Mouse (Mus musculus) midbrain, embryonic 16.5 days (tissue): ENCODE data around the gene Tctex1d2. TPM values are rescaled to one million over a fixed set of nuclear protein-coding genes. Genes with fewer than 3 reads are reported as not detected.

Experiments used
- ATAC-seq: fragments of 200-750 bp; cut with Nextera tagmentation; 2 replicates; pipeline ENCODE4 v1.8.0; 2017; ENCODE audit warnings: moderate TSS enrichment
- H3K27ac ChIP-seq: fragments of 300-500 bp; sonication (generic); 2 replicates; pipeline ENCODE4 v1.5.1; 2014; ENCODE audit warnings: mild to moderate bottlenecking, low read length, mixed read lengths
- H3K27me3 ChIP-seq: fragments of 300-500 bp; sonication (generic); 2 replicates; pipeline ENCODE4 v1.6.1; 2014; ENCODE audit warnings: low read depth, low read length, mixed read lengths; ENCODE audit not compliant: control insufficient read depth, insufficient read depth
- H3K36me3 ChIP-seq: fragments of 300-500 bp; sonication (generic); 2 replicates; pipeline ENCODE4 v1.6.1; 2014; ENCODE audit warnings: mild to moderate bottlenecking, low read length, moderate library complexity, mixed read lengths; ENCODE audit not compliant: control insufficient read depth, insufficient read depth
- H3K4me1 ChIP-seq: fragments of 300-500 bp; sonication (generic); 2 replicates; pipeline ENCODE4 v1.6.1; 2014; ENCODE audit warnings: mild to moderate bottlenecking, low read length, mixed read lengths; ENCODE audit not compliant: control insufficient read depth, insufficient read depth
- H3K4me2 ChIP-seq: fragments of 300-500 bp; sonication (generic); 2 replicates; pipeline ENCODE4 v1.6.1; 2014; ENCODE audit warnings: mild to moderate bottlenecking, low read length, mixed read lengths
- H3K4me3 ChIP-seq: fragments of 300-500 bp; sonication (generic); 2 replicates; pipeline ENCODE4 v1.5.1; 2014; ENCODE audit warnings: low read depth, mild to moderate bottlenecking, low read length, moderate library complexity, mixed read lengths
- H3K9ac ChIP-seq: fragments of 300-500 bp; sonication (generic); 2 replicates; pipeline ENCODE4 v1.6.1; 2014; ENCODE audit warnings: low read depth, low read length, mixed read lengths
- H3K9me3 ChIP-seq: fragments of 300-500 bp; sonication (generic); replicated peaks from 2 replicates; pipeline ENCODE4 v1.6.1; 2014; ENCODE audit warnings: mild to moderate bottlenecking, low read length, mixed read lengths; ENCODE audit not compliant: control insufficient read depth, poor library complexity, severe bottlenecking
- WGBS: fragments of 180-500 bp; shearing (Covaris S2); extraction: QIAGEN DNeasy Blood & Tissue Kit; methylation state at CpG from one replicate; pipeline ENCODE4 v1.1.7; 2014; 5-methylcytosine and 5-hydroxymethylcytosine counted together
- polyA plus RNA-seq: library from polyadenylated mRNA; unstranded; fragments of >200 nt; fragmentation: Nextera tagmentation; extraction: Ambion mirVana; gene quantifications from 2 replicates; pipeline ENCODE4 v1.2.1, GENCODE M21; 2015

The Tctex1d2 gene
- polyA plus RNA-seq, 1 experiment from 2014 or later: 40.3 TPM

GRCm38 (mm10) chr16:32456086-32456485 lies 36.6 kb downstream of the Tctex1d2 start:
- Histone ChIP-seq H3K27me3 (no peaks in the 10 kb centered on the region), H3K36me3 (peaks cover 21% of the 10 kb centered on the region), H3K4me3 (no peak overlapping the region), H3K4me1 (no peaks in the 10 kb centered on the region), H3K4me2 (no peak overlapping the region), H3K9me3 (no peaks in the 10 kb centered on the region), H3K27ac (no peak overlapping the region), H3K9ac (no peak overlapping the region)
- ATAC-seq: no peak

- Histone ChIP-seq H3K9me3 (no peaks in the 10 kb centered on the region), H3K4me3 (no peak overlapping the region), H3K27me3 (no peaks in the 10 kb centered on the region), H3K36me3 (peaks cover 18% of the 10 kb centered on the region), H3K9ac (no peak overlapping the region), H3K27ac (no peak overlapping the region), H3K4me2 (no peak overlapping the region), H3K4me1 (no peaks in the 10 kb centered on the region)
- 98% methylated on average over 1 of the region's 1 CpGs for WGBS
- no peak for ATAC-seq
Measured at GRCm38 (mm10) chr16:32456761-32457160, 37.3 kb downstream of the Tctex1d2 start.

- WGBS: 67% methylated on average over 10 of the region's 10 CpGs
- ATAC-seq: no peak
- H3K27ac ChIP-seq: no peak overlapping the region
- no peak overlapping the region for H3K9ac ChIP-seq
- H3K9me3 ChIP-seq: no peaks in the 10 kb centered on the region
- no peak overlapping the region for H3K4me3 ChIP-seq
- H3K4me1 ChIP-seq: no peaks in the 10 kb centered on the region
- H3K4me2 ChIP-seq: no peak overlapping the region
- H3K27me3 ChIP-seq: no peaks in the 10 kb centered on the region
- H3K36me3 ChIP-seq: peaks cover 13% of the 10 kb centered on the region
Measured at GRCm38 (mm10) chr16:32457589-32458386, 38.3 kb downstream of the Tctex1d2 start.

- Histone ChIP-seq H3K4me1 (no peaks in the 10 kb centered on the region), H3K9me3 (no peaks in the 10 kb centered on the region), H3K27ac (no peak overlapping the region), H3K36me3 (peaks cover 25% of the 10 kb centered on the region), H3K9ac (no peak overlapping the region), H3K4me2 (no peak overlapping the region), H3K27me3 (no peaks in the 10 kb centered on the region), H3K4me3 (no peak overlapping the region)
- no peak for ATAC-seq
- 53% methylated on average over 4 of the region's 4 CpGs for WGBS
Measured at GRCm38 (mm10) chr16:32460518-32460917, 41.0 kb downstream of the Tctex1d2 start.

GRCm38 (mm10) chr16:32461713-32462112 lies 42.2 kb downstream of the Tctex1d2 start:
- H3K27ac ChIP-seq: no peak overlapping the region
- H3K4me3 ChIP-seq: no peak overlapping the region
- ATAC-seq: no peak
- no peak overlapping the region for H3K9ac ChIP-seq
- H3K27me3 ChIP-seq: no peaks in the 10 kb centered on the region
- H3K4me1 ChIP-seq: no peaks in the 10 kb centered on the region
- peaks cover 23% of the 10 kb centered on the region for H3K36me3 ChIP-seq
- H3K4me2 ChIP-seq: no peak overlapping the region
- H3K9me3 ChIP-seq: no peaks in the 10 kb centered on the region
- 96% methylated on average over 5 of the region's 5 CpGs for WGBS

- 94% methylated on average over 16 of the region's 16 CpGs for WGBS
- Histone ChIP-seq H3K27ac (no peak overlapping the region), H3K27me3 (no peaks in the 10 kb centered on the region), H3K9me3 (no peaks in the 10 kb centered on the region), H3K4me1 (no peaks in the 10 kb centered on the region), H3K4me2 (no peak overlapping the region), H3K36me3 (peaks cover 28% of the 10 kb centered on the region), H3K4me3 (no peak overlapping the region), H3K9ac (no peak overlapping the region)
- no peak for ATAC-seq
Measured at GRCm38 (mm10) chr16:32462950-32463349, 43.4 kb downstream of the Tctex1d2 start.

GRCm38 (mm10) chr16:32463426-32463825 lies 43.9 kb downstream of the Tctex1d2 start:
- Histone ChIP-seq H3K36me3 (peaks cover 30% of the 10 kb centered on the region), H3K4me1 (no peaks in the 10 kb centered on the region), H3K27me3 (no peaks in the 10 kb centered on the region), H3K4me3 (no peak overlapping the region), H3K27ac (no peak overlapping the region), H3K9ac (no peak overlapping the region), H3K4me2 (no peak overlapping the region), H3K9me3 (no peaks in the 10 kb centered on the region)
- ATAC-seq: no peak
- WGBS: 90% methylated on average over 2 of the region's 2 CpGs

GRCm38 (mm10) chr16:32464908-32465307 lies 45.4 kb downstream of the Tctex1d2 start:
- H3K9ac ChIP-seq: no peak overlapping the region
- WGBS: no CpG with 5 or more reads among the region's 1 CpGs
- no peak overlapping the region for H3K4me3 ChIP-seq
- peaks cover 30% of the 10 kb centered on the region for H3K36me3 ChIP-seq
- no peaks in the 10 kb centered on the region for H3K27me3 ChIP-seq
- H3K4me1 ChIP-seq: no peaks in the 10 kb centered on the region
- no peak overlapping the region for H3K4me2 ChIP-seq
- H3K27ac ChIP-seq: no peak overlapping the region
- no peaks in the 10 kb centered on the region for H3K9me3 ChIP-seq
- no peak for ATAC-seq

GRCm38 (mm10) chr16:32468488-32468887 lies 49.0 kb downstream of the Tctex1d2 start:
- 83% methylated on average over 3 of the region's 3 CpGs for WGBS
- ATAC-seq: no peak
- H3K36me3 ChIP-seq: peaks cover 34% of the 10 kb centered on the region

More at GRCm38 (mm10) chr16:32468488-32468887, 49.0 kb downstream of the Tctex1d2 start:
- H3K4me1 ChIP-seq: no peaks in the 10 kb centered on the region
- no peak overlapping the region for H3K9ac ChIP-seq
- no peak overlapping the region for H3K4me3 ChIP-seq
- H3K4me2 ChIP-seq: no peak overlapping the region
- H3K27me3 ChIP-seq: no peaks in the 10 kb centered on the region
- no peaks in the 10 kb centered on the region for H3K9me3 ChIP-seq
- no peak overlapping the region for H3K27ac ChIP-seq
